Mouse (Mus musculus) adipocyte (in vitro differentiated cells): ENCODE results near the gene Dop1a.
A peak's percentile ranks its signal among the peaks of the same experiment; 100 is the strongest.

Source experiments
- DNase-seq: peaks from one replicate; pipeline ENCODE4 v3.0.0-alpha.2; 2016; ENCODE audit warnings: low spot score

The Dop1a gene

DNA sequence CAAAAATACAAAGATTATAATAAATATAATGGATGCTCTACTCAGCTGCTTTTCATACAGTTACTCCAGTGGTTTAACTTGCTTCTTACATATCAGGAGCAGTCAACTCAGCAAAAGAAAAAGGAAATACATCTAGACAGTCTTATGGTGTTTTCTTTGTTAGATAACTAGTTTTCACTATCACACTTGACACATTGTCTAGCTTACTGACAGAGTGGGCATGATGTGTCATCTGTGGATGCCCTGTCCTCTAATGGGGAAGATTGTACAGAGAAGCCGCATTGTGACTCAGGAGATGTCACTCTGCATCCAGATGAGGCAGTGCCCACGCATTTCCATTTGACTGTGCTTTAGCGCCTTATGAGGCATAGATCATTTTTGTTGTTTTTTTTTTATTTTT lies 32.1 kb downstream of the Dop1a start:
- no peak for DNase-seq

DNA sequence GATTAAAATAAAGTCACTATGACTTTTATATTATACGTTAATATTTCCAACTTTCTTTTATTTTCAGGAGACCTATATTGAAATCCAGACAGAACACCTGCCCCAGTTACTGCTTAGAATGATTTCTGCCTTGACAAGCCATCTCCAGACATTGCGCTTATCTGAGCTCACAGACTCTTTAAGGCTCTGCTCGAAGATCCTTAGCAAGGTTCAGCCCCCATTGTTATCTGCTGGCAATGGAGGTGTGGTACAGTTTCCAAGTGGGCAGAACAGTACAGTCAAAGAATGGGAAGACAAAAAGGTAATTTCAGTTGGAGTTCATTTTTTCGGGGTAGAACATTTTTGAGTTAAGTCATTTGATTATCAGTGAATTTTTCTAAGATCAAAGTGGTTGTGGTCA lies 40.5 kb downstream of the Dop1a start:
- no peak for DNase-seq

DNA sequence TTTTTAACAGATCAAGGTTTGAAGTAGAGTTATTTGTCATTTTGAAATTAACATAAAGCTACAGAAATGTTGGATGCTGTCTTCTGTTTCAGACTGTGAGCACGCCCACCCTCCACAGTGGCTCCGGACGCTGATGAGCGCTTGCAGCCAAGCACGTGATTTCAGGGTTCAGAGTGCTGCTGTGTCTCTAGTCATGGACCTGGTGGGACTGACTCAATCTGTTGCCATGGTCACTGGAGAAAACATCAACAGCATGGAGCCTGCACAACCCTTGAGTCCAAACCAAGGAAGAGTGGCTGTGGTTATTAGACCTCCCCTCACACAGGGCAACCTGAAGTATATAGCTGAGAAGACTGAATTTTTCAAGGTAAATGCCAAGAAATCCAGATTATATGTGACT lies 46.8 kb downstream of the Dop1a start:
- no peak for DNase-seq

DNA sequence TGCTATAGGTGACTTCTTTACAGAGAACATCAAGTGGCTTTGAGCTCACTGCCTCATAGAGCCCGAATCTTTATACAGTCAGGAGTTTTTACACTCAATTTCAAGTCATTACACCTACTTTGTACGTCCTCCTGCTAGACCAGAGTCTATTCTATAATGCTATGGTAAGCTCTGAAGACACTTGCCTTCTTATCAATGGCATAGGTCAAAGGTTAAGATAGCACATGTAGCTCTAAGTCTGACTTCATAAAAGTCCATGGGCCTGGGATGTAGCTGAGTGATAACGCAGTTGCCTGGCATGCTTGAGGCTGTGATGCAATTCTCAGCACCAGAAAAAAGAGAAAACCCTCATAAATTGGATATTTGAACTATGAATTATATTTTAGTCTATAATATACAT lies 47.4 kb downstream of the Dop1a start:
- DNase-seq = no peak

DNA sequence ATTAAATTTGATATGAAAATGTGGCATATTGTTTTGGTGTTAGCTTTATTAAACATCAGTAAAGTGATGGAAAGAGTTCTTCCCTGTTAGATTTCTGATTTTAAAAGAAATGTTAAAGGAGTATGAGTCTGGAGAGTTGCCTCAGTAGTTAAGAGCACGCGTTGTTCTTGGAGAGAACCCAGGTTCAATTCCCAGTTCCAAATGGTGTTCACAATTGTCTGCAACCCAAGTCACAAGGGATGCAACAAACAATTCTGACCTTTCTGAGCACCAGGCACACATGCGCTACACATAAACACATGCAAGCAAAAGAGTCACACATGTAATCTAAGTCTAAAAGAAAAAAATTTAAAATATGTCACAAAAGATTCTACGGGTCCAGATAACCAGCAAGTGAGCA lies 47.8 kb downstream of the Dop1a start:
- DNase-seq = no peak

DNA sequence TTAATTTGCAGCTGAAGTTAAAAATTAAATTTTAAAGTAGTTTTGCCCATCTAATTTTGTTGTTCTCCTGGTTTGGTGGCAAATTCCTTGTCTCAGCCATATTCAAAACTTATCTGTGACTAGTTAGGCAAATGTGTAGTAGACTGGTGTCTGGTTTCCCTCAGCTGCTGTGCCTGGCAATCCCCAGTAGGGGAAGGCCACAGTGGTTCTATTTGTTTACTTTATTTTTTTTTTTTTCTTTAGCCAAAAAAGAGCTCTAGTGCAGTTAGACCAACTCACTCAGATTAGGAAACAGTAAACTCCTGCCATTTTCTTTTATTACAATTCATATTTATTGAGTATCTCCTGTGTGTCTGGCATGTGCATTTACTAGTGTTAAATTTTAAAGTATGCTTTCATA lies 55.4 kb downstream of the Dop1a start:
- peak; percentile 19 for DNase-seq

DNA sequence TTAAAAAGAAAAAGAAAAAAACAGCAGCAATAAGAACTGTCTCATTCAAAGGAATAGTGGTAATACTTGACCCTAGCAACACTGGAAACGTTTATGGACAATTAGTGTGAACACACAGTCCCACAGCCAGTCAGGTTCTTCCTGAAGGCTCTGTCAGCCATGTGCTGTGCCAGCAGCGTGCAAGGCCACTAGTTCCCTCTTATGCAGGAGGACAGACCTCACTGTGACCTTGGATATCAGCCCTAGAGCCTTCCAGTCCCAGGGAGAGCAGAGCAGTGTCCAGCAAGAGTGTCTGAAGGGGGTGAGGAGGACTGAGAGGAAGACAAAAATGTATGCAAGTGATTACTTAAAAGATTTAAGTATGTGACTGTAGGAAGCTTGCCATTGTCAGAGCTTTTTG lies 58.6 kb downstream of the Dop1a start:
- DNase-seq = no peak

DNA sequence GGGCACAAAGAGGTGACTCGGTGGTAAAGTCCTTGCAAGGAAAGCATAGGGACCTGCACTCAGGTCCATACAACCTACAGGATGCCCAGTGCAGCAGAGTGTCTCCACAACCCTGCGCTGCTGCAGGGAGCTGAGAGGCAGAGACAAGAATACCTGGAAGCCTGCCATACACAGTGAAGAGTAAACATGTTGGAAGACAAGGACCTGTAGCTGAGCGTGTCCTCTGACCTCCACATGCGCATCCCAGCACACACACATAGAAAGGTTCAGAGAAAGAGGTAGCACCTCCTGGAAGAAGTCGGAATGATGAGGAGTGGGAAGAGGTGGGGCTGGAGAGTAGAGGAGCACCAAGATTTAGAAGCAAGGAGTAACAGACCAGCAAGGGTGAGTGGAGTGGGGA lies 67.1 kb downstream of the Dop1a start:
- DNase-seq = no peak

DNA sequence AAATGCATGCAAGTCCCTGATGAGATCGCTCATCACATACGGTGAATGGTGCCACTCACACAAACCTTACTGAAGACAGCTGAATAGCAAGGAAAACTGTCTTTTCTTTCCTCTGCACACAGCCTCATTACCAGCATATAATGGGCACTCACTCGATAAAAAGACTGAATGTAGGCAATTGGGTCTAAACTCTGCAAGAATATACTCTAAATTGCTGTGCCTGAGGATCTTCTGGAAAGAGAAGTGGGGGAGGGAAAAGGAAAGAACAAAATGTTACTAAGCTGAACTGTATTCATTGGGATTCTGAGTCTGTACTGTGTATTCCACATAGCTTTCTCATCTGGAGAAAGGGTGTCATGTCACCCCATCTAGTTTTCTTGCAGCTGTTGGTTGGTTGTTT lies 76.5 kb downstream of the Dop1a start:
- DNase-seq = no peak

DNA sequence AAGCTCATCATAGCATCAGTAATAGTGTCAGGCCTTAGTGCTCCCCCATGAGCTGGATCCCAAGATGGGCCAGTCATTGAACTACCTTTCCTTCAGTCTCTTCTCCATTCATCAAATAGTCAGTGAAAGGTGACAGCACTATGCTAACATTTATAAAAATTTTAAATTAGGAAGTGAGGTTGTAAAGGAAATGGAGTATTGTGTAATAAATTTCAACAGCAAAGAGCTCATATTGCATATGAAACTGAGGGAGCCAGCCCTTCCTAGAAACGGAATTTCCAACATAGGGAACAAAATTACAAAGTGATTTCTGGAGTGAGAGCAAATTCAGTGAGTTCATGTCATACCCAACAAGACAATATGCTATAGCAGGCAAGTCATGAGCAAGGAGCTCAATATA lies 77.6 kb downstream of the Dop1a start:
- no peak for DNase-seq

DNA sequence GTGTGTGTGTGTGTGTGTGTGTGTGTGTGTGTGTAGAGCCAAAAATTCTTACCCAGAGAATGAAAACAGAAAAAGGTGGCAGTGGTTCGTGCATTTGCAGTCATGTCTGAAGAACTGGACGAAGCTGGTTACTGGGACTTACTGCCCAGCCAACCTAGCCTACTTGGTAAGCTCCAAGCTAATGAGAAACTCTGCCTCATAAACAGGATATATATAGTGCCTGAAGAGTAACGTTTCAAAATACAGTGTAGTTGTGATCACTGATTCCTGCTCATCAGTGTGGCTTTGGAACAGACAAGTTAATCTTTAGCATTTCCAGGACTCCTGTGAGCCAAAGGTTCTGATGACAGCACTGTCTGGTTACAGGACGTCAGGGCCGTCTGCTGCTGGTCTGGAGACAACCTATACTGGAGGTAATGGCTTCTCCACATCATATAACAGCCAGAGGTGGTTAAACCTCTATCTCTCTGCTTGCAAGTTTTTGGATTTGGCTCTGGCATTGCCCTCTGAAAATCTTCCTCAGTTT lies 82.7 kb downstream of the Dop1a start:
- no peak for DNase-seq

DNA sequence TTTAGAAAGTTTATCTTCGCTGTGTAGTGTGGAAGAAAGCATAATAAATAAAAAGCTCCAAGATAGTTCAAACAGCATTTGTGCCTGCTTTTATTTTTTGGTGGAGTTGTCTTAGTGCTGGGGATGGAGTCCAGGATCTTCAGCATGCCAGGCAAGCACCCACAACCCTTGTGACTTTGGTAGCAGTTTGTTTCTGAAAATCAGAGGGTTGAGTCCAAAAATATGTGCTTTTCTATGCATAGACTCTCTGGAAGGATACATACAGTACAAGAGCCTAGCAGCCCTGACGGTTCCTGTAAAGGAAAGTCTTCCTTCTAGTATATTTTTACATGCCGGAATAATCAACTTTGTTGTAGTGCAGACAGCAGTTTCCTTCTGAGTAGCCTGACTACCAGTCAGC lies 83.8 kb downstream of the Dop1a start:
- DNase-seq = no peak

DNA sequence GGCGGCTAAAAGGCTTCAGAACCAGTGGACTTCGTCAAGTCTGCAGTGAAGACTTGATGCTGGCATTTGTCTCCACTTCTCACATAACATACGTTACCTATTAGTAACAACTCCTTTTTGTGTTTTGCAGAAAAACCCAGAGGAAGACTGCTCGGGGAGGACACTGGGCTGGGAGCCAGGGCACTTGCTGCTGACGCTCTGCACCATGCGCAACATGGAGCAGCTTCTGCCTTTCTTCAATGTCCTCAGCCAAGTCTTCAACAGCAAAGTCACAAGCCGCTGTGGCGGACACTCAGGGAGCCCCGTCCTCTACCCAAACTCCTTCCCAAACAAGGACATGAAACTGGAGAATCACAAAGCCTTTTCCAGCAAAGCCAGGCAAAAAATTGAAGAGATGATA lies 86.9 kb downstream of the Dop1a start:
- no peak for DNase-seq

DNA sequence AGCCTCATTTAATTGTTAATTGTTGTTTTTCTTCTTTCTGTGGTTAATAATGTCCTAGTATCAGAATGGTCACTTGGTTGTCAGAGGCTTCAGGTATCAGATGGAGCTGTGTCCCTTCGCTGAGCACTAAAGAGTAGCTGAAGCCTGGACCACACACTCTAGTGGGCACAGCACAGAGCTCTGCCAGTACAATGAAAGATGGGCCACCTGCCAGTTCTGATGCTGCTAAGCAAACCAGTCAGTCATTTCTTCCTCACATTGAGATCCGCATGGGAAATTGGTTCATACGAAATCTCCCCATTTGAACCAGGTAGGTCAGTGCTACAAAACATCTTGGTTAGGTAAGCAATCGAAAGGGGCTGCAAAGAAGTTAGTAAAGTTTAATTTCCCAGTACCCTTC lies 87.7 kb downstream of the Dop1a start:
- no peak for DNase-seq

DNA sequence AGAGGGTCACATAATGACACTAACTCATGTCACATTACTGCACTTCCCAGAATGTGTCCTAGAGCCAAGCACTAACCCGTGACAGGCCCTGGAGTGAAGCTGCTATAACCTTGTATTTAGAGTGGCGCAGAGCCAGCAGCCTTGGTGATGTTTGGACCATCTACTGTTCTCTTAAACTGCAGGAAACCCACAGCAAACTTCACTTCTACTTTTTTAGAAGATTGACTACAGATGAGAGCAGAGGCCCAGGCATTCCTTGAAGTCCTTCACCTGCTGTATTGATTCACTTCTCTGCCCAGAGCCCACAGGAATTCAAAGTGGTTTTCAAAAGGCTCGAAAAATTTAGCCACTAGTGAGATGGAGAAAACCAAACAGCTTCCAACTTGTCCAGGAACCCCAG lies 93.6 kb downstream of the Dop1a start:
- peak; percentile 17 for DNase-seq

DNA sequence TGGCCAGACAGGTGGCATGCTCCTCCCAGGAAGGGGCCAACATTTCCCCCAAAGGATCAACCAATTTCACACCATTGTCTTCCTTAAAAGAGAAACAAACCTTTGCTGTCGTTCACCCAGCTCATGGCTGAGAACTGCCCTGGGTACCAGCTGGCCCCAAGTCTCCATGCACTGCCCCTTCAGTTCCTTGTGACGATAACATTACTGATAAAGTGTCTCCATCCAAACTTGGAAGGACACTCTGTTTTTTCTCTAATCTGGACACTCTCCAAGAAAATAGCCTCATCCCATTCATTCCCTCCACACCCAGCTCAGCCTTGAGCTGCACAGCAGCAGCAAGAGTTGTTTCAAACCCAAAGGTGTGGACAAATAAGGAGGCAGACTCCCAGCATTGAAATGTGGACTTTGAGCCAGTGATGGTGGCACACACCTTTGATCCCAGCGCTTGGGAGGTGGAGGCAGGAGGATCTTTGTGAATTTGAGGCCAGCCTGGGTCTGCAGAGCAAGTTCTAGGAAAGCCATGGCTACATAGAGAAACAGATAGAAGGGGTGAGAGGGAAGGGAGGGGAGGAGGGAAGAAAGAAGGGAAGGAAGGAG lies 102.5 kb downstream of the Dop1a start:
- DNase-seq = no peak

DNA sequence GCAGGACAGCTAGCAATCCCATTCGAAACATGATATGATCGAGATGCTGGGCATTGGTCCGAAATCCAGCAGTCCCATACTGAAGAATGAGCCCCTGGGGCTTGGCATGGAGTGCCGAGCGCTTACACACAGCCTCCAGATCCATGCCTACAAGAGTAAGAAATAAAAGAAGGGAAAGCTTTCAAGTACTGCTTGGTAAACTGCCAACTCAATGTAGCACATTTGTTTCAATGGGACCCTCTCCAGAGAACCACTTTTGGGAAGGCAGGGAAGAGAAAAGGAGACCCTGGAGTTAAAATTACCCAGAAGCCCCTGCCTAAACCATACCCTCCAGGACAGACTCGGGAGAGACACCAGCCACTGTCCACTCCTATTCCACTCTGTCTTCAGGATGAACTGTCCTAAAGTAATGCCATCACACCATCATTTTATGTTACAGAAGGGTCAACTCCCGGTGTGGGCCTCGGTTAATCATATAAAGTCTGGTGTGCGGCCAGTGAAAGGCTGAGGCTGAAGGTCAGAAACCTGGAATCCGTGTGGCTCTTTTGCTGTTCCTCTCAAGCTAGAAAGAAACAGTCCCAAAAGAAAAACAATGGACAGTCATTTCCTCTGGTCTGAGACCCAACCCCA lies 103.4 kb downstream of the Dop1a start:
- DNase-seq = no peak

DNA sequence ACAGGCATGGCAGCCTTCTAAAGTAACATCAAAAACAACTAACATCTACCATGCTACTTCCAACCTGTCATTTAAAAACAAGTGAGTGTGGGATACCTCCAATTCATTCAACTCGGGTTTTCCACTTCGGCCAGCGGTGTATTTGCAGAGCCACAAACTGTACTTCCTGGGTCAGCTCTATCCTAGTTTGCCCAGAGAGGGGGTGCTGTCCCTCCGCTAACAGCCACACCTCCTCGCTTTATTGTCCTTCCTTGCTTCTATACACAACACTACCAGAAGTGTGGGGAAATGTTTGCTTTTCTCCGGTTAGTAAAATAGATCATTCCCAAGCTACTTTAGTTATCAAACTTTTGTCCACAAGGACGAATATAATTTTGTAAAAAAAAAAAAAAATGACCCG lies 104.0 kb downstream of the Dop1a start:
- DNase-seq = peak; percentile 22

DNA sequence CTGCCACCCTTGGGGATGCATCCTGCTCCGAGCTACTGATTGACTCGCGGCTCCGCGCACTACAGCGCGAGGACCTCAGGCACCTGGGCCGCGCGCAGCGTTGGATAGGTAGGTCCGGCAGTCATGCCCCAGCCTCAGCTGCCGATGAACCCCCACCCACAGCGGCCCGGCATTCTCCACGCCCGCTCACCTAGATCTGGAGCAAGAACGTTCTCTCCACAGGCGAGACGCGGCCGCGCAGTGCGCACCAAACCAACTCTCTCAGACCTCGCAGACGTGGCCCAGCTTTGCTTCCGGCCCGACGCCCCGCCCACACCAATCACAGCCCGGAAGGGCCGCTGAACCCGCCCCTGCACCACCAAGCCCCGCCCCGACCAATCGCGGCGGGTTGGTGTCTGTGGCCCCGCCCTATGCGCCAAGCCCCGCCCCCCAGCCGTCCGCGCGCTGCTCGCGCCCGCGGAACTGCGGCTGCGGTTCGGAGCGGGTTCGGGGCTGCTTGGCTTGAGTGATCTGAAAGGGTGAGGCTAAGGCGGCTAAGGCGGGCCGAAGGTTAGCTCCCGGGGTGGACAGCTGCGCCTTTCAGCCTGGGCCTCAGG lies 104.7 kb downstream of the Dop1a start, which contains the start of the genes Pgm3 and Rwdd2a:
Pgm3 (minus strand) TSS at position 303 of the 596 bp plus-strand sequence.
Rwdd2a (plus strand) TSS at position 452 of the 596 bp plus-strand sequence.
- peak; percentile 94 for DNase-seq

DNA sequence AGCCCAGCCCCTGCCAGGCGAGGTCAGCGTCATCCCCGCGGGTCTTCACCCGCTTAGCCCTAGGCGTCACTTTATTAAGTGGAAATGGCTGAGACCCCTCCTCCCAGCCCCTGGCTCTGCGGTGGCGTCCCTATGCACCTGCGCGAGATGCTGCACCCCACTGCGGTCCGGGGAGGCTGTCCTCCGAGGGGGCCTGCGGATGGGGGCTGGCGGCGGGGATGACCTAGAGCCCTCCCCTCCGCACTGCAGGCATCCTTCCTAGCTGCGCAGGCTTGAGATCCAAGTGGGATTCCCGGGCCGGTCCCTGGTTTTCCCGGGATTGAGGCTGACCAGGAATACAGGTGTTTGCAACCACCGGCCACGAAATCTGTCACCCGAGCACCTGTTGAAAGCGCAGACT lies 105.2 kb downstream of the Dop1a start:
- DNase-seq = no peak

DNA sequence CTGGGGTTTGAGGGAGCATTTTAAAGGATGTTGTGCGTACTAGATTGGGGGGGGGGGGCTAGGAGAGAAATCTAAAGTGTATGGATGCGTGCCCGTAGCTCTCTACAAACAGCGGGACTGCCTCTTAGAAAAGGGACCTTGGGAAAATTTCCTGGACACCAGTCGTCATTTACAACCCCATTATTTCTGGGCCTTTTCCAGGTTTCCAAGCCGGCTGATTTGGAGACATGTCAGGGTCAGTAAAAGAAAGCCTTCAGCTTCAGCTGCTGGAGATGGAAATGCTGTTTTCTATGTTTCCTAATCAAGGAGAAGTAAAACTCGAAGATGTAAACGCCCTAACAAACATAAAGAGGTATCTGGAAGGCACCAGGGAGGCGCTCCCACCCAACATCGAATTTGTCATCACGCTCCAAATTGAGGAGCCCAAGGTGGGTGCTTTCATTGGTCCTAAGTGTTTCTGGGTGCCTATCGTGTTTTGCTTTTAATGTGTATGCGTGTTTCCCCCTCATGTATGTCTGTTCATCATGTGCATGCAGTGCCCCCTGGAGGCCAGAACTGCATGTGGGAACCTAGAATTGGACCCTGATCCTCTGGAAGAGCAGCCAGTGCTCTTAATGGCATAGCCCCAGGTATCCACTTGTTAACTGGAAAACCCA lies 105.8 kb downstream of the Dop1a start:
- peak; percentile 59 for DNase-seq

DNA sequence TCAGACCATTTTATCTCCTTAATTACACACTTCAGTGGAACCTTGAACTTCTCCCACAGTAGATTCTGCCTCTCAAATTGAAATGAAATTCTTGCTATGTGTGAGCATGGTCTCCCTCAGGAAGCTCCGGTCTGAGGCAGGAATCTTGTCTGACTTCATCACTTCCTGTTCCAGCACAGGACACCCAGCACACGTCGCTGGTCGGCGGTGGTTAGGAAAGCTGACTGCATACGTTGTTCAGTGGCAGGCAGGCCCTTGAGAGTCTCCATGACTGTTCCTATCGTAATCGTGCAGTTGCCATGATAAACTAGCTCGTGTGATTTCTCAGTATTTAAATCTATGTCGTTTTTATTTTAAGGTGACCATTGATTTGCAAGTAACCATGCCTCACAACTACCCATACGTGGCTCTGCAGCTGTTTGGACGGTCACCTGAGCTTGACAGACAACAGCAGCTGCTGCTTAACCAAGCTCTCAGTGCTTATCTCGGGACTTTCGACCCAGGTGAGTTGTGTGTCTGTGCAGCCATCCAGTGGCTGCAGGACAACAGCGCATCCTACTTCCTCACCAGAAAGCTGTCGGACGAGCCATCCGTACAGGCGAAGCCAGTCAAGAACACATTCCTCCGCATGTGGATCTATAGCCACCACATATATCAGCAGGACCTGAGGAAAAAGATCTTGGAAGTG lies 106.8 kb downstream of the Dop1a start:
- no peak for DNase-seq
